Mouse (Mus musculus): ENCODE data around the gene Gstt4. TPM values are rescaled to one million over a fixed set of nuclear protein-coding genes. Genes with fewer than 3 reads are reported as not detected.
"Not testable (repeated sequence)": the region's sequence is repeated elsewhere in the genome, so short reads cannot be mapped to it uniquely, and the experiment has no call there.

The Gstt4 gene
- not detected for total RNA-seq (2021)
- long read RNA-seq, experiment 1 = 0 reads
- long read RNA-seq, experiment 2 = 0 reads

DNA sequence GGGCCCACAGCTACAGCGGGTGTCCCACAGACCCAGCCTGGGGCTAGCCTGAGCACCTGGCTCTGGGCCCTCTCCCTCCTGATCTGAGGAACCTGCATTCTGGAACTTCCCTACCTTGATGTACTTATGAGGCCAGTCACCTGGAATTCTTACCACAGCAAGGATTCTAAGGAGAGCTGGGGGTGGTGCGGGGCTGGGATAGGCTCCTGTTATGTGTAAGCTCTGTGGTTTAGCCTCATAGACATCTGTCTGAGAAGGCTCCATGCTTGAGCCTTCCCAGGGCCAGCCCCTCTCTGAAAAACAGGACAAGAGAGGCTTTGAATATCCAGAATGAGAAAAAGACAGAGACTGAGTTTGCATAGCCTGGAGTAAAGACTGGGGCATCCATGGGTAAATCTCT is at the start of gene Gstt4:
Gene Gstt4 (minus strand): TSS at position 101 of the 400 bp plus-strand sequence.
- no peak for DNase-seq (ENCODE audit: low spot score)

DNA sequence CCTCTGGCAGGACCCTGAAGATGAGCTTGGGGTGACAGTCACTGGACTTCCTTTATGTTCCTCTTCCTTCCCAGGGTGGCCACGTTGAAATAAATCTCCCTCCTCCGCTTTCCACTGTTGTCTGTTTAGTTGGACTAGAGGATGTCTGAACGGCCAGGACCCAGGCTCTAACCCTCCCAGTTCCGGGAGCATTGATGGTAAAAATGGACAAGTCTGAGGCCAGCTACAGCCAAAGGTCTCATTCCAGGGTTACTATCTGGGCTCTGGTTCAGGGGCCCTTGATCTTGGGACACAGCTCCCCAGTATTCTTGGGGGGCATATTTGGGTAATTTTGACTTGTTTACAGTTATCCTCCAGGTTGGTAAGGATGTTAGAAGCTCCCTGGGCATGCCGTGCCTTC is 39.2 kb upstream of the Gstt4 start:
- DNase-seq (ENCODE audit: low spot score) = no peak

DNA sequence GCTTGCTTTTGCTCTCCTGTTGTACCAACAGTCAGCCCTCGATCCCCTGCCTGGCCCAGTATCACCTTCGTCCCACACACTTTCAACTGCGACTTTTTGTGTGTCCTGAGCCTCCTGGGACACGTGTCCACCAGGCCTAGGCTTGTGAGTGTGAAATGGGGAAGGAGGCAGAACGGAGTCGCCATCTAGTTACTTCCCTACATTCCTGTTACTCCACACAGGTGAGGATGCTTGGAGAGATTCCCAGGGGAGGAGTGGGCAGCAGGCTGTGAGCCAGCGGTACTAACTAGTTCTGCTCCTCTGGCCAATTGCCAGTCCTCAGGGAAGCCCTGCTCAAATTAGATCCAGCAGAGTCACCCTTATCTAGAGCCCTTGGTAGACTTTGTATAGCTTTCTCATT is 38.4 kb upstream of the Gstt4 start:
- DNase-seq (ENCODE audit: low spot score) = no peak

DNA sequence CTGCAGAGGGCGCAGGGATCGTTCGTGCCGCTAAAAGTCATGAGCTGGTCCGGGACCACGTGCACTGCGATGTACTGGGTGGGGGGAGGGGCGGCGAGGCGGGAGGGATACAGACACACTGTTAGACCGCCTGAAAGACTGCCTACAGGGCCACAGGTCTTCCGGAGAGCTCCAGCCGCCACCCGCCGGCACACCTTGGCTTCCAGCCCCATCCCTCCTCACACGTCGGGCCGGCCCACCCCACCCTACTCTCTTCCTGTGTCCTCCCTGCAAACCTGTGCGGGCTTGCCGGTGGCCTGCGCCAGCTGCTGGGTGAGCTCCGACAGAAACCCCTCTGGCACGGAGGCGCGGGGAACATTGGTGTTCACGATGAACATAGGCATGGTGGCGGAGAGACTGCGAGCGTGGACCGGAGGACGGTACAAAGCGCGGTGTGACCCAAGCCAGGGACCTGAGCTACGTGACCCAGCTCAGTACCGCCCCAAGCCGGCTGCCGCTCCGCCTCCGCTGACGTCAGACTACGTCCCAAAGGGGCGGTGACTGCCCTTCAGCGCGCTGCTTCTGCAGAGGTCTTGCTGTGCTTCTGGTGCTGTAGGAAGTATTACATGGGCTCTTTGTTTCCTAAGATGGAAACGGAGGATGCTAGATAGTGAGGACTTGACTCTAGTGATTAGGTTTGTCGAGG is 37.6 kb upstream of the Gstt4 start, which contains the start of gene Mif:
Gene Mif (minus strand): TSS at position 455 of the 685 bp plus-strand sequence.
- peak; percentile 84 for DNase-seq (ENCODE audit: low spot score)

DNA sequence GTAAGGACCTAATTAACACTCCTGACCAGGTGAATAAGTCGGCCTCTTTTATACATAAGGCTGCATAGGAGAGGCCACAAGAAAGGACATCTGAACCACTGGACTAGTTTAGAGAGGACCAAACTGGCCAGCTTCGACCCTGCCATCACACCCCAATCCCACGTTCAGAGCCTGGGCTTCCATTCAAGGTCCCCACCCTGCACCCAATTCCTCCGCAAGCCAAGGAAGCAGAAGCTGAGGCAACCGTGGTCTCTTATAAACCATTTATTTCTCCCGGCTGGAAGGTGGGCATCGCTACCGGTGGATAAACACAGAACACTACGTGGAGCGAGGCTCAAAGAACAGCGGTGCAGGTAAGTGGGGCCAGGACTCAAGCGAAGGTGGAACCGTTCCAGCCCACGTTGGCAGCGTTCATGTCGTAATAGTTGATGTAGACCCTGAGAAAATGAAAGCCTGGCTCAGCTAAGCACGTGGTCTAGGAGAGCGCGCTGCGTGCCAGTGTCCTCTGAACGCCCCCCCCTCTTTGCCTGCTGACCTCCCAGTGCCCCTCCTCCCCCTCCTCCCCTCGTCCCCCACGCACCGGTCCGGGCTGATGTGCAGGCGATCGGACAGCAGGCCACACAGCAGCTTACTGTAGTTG is 36.9 kb upstream of the Gstt4 start:
- DNase-seq (ENCODE audit: low spot score) = no peak

DNA sequence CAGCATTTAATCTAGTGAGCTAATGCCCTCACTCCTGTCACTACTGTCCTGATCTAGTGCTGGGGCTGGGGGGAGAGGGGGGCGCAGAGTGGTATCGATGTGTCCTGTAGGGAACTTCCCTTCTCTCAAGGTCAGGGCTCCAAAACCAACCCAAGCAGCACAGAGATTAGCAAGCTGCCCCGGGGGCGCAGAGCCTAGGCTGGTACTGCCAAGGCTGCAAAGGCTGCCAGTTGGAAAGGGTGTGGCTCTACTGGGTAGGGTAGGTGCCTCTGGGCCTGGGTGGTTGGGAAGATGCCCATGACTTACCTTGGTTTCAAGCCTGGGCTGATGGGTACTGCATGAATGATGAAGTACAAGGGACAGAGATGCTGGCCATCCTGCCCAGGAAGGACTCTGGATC is 35.3 kb upstream of the Gstt4 start:
- no peak for DNase-seq (ENCODE audit: low spot score)

- no peak for DNase-seq (ENCODE audit: low spot score)
Measured at GRCm38 (mm10) chr10:75856976-75857375, 34.6 kb upstream of the Gstt4 start.

GRCm38 (mm10) chr10:75856155-75856907 is 34.0 kb upstream of the Gstt4 start:
- no peak for DNase-seq (ENCODE audit: low spot score)

DNA sequence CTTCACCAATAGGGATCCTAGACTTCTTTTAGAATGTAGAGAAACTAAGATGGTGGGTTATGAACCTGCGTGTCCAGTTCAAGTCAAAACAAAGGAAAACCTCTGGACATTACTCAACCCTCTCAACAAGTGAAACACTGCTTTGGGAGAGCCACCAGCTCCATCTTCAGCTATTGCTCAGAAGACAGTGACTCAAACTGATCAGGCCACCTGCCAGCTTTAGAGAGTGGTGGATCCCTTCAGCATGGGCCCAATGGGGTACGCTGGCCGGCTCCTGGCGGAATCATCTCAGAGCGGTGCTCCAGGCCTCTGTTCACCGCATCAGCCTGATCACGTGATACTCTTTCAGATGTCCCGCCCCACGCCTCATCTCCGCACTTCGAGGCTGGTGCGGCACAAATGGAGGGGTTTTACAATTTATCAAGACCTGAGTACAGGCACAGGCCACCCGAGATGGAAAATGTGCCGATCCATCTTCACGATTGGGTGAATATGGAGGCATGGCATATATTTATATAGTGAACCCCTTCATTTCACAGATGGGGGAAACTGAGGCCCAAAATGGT is 33.2 kb upstream of the Gstt4 start:
- no peak for DNase-seq (ENCODE audit: low spot score)

- no peak for DNase-seq (ENCODE audit: low spot score)
Measured at GRCm38 (mm10) chr10:75854791-75855190, 32.4 kb upstream of the Gstt4 start.

- no peak for DNase-seq (ENCODE audit: low spot score)
Measured at GRCm38 (mm10) chr10:75854096-75854495, 31.8 kb upstream of the Gstt4 start.

GRCm38 (mm10) chr10:75853452-75853851 is 31.1 kb upstream of the Gstt4 start:
- peak; percentile 86 for DNase-seq (ENCODE audit: low spot score)

DNA sequence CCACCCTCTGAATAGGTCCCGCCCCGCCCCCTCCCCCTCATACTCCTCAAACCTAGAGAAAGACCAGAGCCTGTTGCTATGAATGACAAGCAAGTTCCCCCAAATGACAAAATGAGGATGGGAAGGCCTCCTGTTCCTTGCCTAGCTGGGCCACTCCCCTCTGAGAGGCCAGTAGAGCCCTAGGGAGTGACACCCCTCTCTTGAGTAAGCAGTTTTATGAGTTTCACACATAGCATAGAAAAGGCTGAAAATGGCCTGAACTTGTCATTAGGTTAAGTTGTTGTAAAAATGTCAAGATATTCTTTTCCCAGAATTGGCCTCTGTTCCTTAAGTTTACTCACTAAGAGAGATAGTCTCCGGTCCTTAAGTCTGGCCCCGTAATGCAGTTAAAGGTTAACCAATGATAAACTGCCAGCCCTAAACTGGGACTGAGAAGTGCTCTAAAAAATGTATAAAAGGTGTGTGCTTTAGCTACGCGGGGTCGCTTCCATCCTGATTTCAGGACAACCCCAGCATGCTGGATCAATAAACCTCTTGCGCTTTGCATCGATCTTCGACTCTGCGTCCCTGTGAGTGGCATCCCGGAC is 30.3 kb upstream of the Gstt4 start:
- no peak for DNase-seq (ENCODE audit: low spot score)

DNA sequence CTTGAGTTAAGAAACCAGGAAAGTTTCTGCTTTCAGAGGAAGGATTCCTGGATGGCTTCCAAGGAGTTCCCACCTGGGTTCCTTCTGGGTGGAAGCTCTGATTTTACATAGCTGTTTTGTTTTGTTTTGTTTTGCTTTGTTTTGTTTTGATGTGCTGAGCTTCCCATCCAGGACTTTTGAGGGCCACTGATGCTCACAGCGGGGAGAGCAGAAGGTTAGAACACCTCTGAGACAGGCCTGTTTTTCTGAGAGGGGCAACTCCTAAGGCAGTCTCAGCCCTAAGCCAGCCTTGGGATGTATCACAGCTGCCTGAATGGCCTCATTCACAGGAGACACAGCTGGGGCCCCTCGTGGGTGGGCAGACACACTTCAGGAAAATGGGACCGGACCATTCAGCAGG is 29.3 kb upstream of the Gstt4 start:
- no peak for DNase-seq (ENCODE audit: low spot score)

DNA sequence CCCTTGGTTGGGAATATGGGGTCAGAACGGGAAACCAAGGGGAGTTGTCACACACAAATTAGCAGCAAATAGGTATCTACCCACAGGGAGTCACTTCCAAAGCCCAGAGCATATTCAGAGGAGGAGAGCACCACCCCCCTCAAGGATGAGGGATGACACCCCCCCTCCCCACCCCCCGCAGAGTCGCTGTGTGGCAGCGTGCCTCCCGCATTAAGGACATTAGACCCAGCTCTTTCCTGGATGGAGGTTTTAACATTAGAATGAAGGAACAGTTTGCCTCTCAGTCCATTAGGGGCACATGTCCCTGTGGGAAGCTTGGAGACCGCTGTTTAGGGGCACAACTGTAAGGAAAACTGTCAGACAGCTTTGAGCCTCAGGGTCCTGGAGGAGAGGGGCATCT is 28.7 kb upstream of the Gstt4 start:
- no peak for DNase-seq (ENCODE audit: low spot score)

DNA sequence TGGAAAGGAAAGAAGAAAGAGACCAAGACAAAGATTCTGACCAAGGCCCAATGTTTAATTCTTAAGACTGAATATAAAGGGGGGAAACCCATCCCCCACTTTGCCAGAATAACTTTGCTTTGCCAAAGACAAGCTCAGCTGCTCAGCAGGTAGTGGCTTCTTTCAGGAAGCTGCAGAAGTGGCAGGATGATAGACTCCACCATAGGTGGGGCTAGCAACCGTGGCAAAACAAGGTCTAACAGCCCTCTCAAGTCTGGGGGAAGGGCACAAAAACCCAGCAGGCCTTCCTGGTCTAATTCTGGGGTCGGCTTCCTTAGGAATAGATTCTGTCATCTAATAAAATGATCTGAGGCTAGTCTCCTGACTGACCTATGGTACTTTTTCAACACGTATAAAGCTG is 26.0 kb upstream of the Gstt4 start:
- no peak for DNase-seq (ENCODE audit: low spot score)

- no peak for DNase-seq (ENCODE audit: low spot score)
Measured at GRCm38 (mm10) chr10:75845306-75845930, 23.1 kb upstream of the Gstt4 start.

- DNase-seq (ENCODE audit: low spot score) = no peak
Measured at GRCm38 (mm10) chr10:75844800-75845199, 22.5 kb upstream of the Gstt4 start.

- not testable (repeated sequence) for DNase-seq (ENCODE audit: low spot score)
Measured at GRCm38 (mm10) chr10:75843898-75844297, 21.6 kb upstream of the Gstt4 start.

DNA sequence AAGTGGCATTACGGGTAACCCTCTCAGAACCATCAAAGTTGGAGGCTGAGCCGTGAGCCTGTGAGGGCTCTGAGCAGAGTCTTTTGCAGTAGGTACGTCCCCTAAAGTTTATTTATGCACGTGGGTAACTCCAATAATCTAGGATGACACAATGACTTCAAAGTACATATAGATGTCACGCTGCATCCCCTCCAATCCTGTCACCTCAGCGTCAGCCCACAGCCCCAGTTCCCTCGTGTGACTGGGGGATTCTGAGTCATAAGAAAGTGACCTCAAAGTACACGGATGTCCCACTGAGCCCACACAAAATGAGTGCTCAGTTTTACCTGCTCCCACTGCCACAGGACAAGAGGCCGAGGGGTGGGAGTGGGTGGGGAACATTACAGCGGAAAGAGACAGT is 16.7 kb upstream of the Gstt4 start:
- DNase-seq (ENCODE audit: low spot score) = no peak

- DNase-seq (ENCODE audit: low spot score) = peak; percentile 93
Measured at GRCm38 (mm10) chr10:75837248-75837759, 15.0 kb upstream of the Gstt4 start, which contains the start of gene Gstt2. TSS of gene Gstt2 (minus strand) at chr10:75837424.

All from gastrocnemius, adult 18-20 months (tissue).